Mouse (Mus musculus): ENCODE measurements around the gene Braf. TPM values are rescaled to one million over a fixed set of nuclear protein-coding genes. Genes with fewer than 3 reads are reported as not detected.

The Braf gene
- total RNA-seq, 2 experiments from 2014 or later: 94.5 to 101 TPM

- peak; percentile 9 to 22 for DNase-seq (ENCODE audit: low spot score in 2 of 2)
Observed at GRCm38 (mm10) chr6:39675081-39675480, 50.2 kb downstream of the Braf start.

DNA sequence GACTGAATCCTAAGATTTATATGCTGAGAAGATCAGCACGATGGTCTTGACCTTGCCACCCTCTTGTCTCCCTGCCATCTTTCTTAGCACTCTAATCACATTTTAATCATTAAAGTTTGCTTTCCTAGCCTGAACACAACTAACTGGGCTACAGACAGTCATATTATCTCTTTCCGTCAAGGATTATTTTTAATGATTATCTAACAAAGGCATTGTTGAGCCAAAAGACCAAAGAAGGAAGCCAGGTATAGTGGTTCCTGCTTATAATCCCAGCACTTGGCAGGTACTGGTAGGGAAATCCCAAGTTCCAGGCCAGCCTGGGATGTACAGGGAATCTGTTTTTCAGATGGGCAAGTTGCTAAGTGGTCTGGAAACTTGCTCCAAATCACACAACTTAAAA is 114.0 kb downstream of the Braf start:
- DNase-seq (ENCODE audit: low spot score in 2 of 2): no peak
- intact Hi-C loops (cut with DNase I): no loop called here

More at GRCm38 (mm10) chr6:39675081-39675480, 50.2 kb downstream of the Braf start:
- intact Hi-C loops (cut with DNase I): no loop called here

GRCm38 (mm10) chr6:39610207-39610606 is 115.1 kb downstream of the Braf start:
- intact Hi-C loops (cut with DNase I): no loop called here
- no peak for DNase-seq (ENCODE audit: low spot score in 2 of 2)

DNA sequence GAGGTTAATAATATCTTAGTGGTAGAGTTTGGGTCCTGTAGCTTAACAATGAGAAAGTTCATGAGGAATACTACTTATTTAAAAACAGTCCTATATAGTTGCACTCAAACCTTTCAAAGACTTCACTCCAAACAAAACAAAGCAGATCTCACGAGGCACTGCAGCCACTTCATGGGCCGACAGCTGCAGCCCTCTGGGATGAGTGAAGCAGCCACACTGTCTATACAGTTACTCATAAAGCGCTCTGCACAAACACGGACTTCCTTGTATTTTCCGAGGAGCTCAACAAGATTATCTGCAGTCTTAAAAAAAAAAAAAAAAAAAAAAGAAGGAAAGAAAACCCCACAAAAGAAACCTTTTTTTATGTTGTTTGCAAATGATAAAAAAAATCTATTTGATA is 117.9 kb downstream of the Braf start:
- intact Hi-C loops (cut with DNase I): loop anchor here (10.0 kb wide), 1 partner anchor 187 kb away; no protein-coding TSS in a partner anchor
- no peak for DNase-seq (ENCODE audit: low spot score in 2 of 2)

DNA sequence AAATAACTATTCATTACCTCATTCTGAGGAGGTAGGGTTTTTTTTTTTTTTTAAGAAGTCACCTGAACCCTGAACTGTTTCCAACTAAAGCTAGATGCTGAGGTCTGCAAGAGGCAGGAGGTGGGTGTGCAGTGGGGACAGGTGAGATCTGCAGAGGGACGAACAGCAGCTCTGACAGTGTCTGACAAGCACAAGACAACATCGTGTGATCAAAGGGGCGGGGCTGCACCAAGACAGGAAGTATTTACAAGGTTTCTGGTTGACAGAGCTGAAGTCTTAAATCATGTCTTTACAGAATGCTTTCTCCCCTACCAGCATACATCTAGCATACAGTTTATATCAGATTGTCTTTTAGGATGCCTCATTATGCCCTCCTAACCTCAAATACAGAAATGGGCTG is 118.4 kb downstream of the Braf start:
- intact Hi-C loops (cut with DNase I): loop anchor here (10.0 kb wide), 1 partner anchor 188 kb away; no protein-coding TSS in a partner anchor
- no peak for DNase-seq (ENCODE audit: low spot score in 2 of 2)

DNA sequence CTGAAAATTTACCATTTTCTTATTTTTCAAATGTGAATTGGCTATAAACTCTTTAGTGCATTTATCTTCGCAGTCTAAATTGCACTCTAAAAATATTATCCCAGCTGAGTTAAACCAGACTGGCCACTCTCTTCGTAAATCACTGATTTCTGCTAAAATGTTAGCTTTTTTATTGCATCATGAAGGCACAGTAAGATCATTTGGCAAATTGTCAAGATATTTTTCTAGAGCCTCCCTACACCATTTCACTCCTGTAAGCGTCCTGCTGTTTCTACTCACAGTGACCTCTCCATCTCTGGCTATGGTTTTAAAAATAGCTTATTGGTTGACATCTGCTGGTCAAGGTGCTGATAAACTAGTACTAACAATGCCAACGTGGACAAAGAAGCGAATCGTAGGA is 119.2 kb downstream of the Braf start:
- intact Hi-C loops (cut with DNase I): loop anchor here (10.0 kb wide), 1 partner anchor 189 kb away; no protein-coding TSS in a partner anchor
- no peak for DNase-seq (ENCODE audit: low spot score in 2 of 2)

- DNase-seq (ENCODE audit: low spot score in 2 of 2): peak; percentile 29 to 30
- intact Hi-C loops (cut with DNase I): loop anchor here (10.0 kb wide), 1 partner anchor 190 kb away; no protein-coding TSS in a partner anchor
Observed at GRCm38 (mm10) chr6:39604565-39604964, 120.7 kb downstream of the Braf start.

- DNase-seq (ENCODE audit: low spot score in 2 of 2): no peak
- intact Hi-C loops (cut with DNase I): loop anchor here (10.0 kb wide), 1 partner anchor 193 kb away; no protein-coding TSS in a partner anchor
Observed at GRCm38 (mm10) chr6:39601828-39602227, 123.4 kb downstream of the Braf start.

DNA sequence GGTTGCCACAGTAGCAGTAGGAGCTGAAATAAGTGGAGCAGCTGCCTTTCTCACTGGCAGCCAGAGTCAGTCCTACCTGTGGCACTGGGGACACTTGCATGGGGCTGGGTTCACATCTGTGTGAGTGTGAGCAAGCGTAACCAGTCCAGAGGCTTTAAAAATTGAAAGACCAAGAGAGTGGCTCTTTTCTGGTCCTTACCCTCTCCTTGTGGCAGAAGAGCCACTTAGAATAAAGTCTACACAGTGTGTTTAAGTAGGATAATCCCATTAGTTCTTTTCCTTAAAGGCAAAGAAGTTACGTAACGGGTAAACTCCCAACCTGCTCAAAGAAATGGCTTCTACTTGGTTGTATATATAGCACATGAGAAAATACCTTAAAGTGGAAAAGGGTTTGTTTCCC is 124.4 kb downstream of the Braf start:
- no peak for DNase-seq (ENCODE audit: low spot score in 2 of 2)
- intact Hi-C loops (cut with DNase I): loop anchor here (10.0 kb wide), 1 partner anchor 194 kb away; no protein-coding TSS in a partner anchor

GRCm38 (mm10) chr6:39592401-39593214 is 132.7 kb downstream of the Braf start, which contains the start of gene Ndufb2:
Gene Ndufb2, plus strand, starts transcription at chr6:39592574.
- intact Hi-C loops (cut with DNase I): loop anchor here (10.0 kb wide), 1 partner anchor 802 kb away; no protein-coding TSS in a partner anchor
- DNase-seq (ENCODE audit: low spot score in 2 of 2): peak; percentile 93 to 94

- no peak for DNase-seq (ENCODE audit: low spot score in 2 of 2)
- intact Hi-C loops (cut with DNase I): loop anchor here (10.0 kb wide), 1 partner anchor 803 kb away; no protein-coding TSS in a partner anchor
Observed at GRCm38 (mm10) chr6:39591481-39591880, 133.8 kb downstream of the Braf start.

GRCm38 (mm10) chr6:39585517-39585916 is 139.7 kb downstream of the Braf start, which contains the start of gene Gm42420:
Gene Gm42420, plus strand, starts transcription at chr6:39585753.
- DNase-seq (ENCODE audit: low spot score in 2 of 2): no peak
- intact Hi-C loops (cut with DNase I): no loop called here

GRCm38 (mm10) chr6:39581087-39581784 is 144.0 kb downstream of the Braf start:
- intact Hi-C loops (cut with DNase I): no loop called here
- DNase-seq (ENCODE audit: low spot score in 2 of 2): no peak

DNA sequence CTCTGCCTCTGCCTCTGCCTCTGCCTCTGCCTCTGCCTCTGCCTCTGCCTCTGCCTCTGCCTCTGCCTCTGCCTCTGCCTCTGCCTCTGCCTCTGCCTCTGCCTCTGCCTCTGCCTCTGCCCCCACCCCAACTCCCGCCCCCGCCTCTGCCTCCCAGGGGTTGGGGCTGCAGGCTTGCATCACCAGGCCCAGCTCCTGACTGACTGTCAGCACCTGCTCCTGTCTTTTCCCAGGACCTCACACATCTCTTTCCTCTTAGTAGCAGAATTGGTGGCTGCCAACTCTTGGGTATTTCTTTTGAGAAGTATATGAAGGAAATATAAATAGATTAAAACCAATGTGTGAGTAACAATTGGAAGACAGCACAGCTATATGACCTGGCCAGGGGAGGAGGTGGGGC is 144.7 kb downstream of the Braf start:
- intact Hi-C loops (cut with DNase I): no loop called here
- DNase-seq (ENCODE audit: low spot score in 2 of 2): no peak

DNA sequence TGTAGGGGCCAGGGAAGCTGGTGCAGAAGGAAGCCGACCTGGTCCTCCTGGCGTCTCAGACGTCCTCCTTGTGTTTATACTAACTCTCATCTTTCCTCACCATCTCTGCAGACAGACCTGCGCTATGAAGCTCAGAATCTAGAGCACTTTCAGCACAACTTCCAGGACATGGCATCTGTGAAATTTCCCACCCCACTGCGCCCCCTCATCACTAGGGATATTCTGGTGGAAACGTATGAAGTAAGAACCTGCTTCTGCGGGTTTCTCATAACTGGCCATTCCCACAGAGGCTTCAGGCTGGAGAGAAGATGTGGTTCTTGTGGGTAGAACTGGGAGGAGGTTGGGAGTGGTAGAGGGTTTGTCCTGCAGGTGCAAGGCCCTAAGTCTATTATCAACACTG is 145.7 kb downstream of the Braf start:
- peak; percentile 39 to 48 for DNase-seq (ENCODE audit: low spot score in 2 of 2)
- intact Hi-C loops (cut with DNase I): no loop called here

DNA sequence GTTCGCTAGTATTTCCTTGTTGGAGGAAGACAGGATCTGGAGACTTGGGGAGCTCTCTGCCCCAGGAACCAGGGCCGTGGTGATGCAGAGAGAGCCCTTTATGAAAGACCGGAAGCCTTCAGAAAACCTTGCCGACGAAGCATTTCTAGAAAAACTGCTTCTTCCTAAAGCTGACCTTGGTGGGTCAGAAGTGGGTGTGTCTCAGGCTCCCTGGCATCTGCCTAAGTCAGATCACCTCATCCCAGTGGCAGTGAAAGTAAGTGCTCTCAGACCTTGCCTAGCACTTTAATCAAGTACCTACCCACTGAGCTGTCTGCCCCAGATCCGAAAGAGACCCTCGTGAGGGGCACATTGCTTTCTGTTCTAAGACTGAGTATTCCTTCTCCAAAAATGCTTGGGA is 150.3 kb downstream of the Braf start:
- intact Hi-C loops (cut with DNase I): no loop called here
- DNase-seq (ENCODE audit: low spot score in 2 of 2): no peak

DNA sequence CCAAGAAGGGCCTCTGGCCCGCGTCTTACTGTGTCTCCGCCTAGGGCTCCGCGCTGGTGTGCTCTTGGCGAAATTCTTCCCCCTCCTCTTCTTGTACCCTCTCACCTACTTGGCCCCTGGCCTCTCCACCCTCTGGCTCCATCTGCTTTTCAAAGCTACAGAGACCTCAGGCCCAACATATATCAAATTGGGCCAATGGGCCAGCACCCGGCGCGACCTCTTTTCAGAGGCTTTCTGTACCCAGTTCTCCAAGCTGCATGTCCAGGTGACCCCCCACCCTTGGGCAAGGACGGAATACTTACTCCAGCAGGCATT is 150.8 kb downstream of the Braf start:
- intact Hi-C loops (cut with DNase I): no loop called here
- DNase-seq (ENCODE audit: low spot score in 2 of 2): no peak

DNA sequence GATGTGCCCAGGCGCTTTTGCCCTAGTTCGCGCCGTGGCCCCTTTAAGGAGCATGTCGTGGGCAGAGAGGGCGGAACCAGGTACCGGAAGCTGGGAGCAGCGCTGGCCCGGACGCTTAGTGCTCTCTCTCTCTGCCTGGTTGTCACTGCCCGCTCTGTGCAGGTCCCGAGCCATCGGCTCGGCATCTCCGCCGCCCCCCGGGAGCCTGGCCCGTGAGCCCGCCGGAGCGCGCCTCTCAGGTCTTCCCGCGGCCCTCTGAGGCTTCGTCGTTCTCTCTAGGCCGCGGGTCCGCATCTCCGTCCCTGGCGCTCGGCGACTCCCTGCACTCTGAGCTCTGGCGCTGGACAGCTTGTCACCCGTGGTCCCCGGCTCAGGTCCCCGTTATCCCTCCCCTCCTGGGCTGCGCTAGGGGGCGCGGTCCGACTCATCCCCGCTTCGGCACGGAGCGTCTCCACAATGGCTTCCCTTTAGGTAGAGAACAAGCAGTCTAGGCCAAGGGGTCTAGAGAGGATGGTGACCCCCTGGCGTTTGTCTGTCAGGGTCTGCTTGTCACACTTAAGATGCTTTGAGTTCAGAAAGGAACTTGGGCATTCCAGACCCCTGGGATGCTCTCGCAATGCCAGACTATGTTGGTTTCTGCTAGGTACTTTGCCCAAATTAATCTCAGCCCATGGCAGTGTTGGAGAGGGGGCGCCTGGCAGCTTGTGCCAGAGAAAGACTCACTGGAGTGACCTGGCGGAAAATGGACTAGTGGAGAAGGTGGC is 151.3 kb downstream of the Braf start, which contains the start of gene Adck2:
Gene Adck2, plus strand, starts transcription at position 83 of the 764 bp plus-strand sequence.
- peak; percentile 58 to 84 for DNase-seq (ENCODE audit: low spot score in 2 of 2)
- intact Hi-C loops (cut with DNase I): no loop called here

DNA sequence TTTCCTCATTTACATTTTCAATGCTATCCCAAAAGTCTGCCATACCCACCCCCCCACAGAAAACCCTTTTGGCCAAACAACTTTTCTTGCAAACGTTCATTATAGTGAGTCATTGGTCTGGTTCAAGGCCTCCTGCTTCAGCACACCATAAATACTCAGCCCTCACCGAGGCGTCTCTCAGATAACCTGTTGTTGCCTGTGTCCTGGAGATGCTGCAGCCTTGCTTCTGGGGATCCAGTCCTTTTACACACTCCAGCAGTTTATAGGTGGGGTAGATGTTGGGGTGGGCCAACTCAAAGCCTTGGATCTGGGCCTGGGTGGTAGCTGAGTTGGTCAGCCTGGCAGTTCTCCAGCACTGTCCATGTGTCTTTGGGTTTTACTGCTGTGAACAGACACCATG is 154.8 kb downstream of the Braf start:
- intact Hi-C loops (cut with DNase I): no loop called here
- no peak for DNase-seq (ENCODE audit: low spot score in 2 of 2)
